Mouse (Mus musculus) cortical plate, adult 2 months (tissue): ENCODE data around the gene Gtf2h1.

Source experiments
- CTCF ChIP-seq: fragments of 200-500 bp; IDR thresholded peaks from 2 replicates; pipeline ENCODE4 v1.5.1; 2011; ENCODE audit warnings: mild to moderate bottlenecking, control low read depth, low read length; ENCODE audit not compliant: insufficient read depth; ENCODE audit errors: extremely low read depth
- POLR2A ChIP-seq: fragments of 200-500 bp; IDR thresholded peaks from 2 replicates; pipeline ENCODE4 v1.6.1; 2011; ENCODE audit warnings: mild to moderate bottlenecking, low read length, control low read depth; ENCODE audit not compliant: insufficient read depth; ENCODE audit errors: extremely low read depth

DNA sequence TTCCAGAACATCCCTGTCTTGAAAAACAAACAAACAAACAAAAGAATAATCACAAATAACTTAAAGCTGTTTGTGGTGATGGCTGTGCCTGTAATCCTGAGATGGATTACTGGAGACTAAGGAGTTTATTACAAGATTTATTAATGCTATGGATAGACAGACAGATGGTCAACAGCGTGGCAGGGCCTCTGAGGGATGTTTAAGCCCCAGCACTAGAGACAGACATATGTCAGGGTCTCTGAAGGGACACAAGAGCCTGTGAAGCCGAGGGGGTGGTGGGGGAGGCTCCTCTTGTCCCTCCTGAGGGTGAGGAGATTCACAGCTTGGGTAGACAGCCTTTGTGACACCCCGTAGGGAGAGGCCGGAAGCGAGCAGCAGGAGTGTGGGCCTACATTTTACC lies 41.2 kb downstream of the Gtf2h1 start:
- TF ChIP-seq POLR2A (no peak), CTCF (no peak)
